ENCODE assay signal across 9 mouse cellular contexts in genomic region chr3:85299649-85300550, GRCm38 (mm10).
DNase-seq lines count a peak whose midpoint lies in the region; ATAC-seq and TF ChIP-seq lines count a peak whose summit lies in the region.
"Had no signal": no experiment of that assay in that cellular context is flagged by ENCODE, and none has a peak within 500 bp of the region (broad histone marks: within the 10 kb centered on the region; RNA-seq: fewer than 3 reads in every experiment).

No protein-coding gene starts in this region.

- no peak for TF ChIP-seq CTCF in stomach, postnatal 0 days (IDR thresholded peaks at IDR 0.05; ENCODE audit: low read depth)

- H3K36me3 ChIP-seq in embryonic facial prominence, embryonic 14.5 days (ENCODE audit: control insufficient read depth, insufficient read depth, low read length): no peaks in the 10 kb centered on the region
- no peaks in the 10 kb centered on the region for H3K36me3 ChIP-seq in stomach, postnatal 0 days (ENCODE audit: control insufficient read depth, insufficient read depth, low read length)

- H3K9ac ChIP-seq in embryonic facial prominence, embryonic 14.5 days (ENCODE audit: low read depth, low read length): no peak overlapping the region
- H3K9ac ChIP-seq in stomach, postnatal 0 days (ENCODE audit: low read length): no peak overlapping the region

- no peaks in the 10 kb centered on the region for H3K4me1 ChIP-seq in embryonic facial prominence, embryonic 14.5 days (ENCODE audit: control insufficient read depth, insufficient read depth, low read length)
- no peaks in the 10 kb centered on the region for H3K4me1 ChIP-seq in stomach, postnatal 0 days (replicated peaks; ENCODE audit: control insufficient read depth, insufficient read depth)

- H3K27me3 ChIP-seq in embryonic facial prominence, embryonic 14.5 days (replicated peaks; ENCODE audit: control insufficient read depth, insufficient read depth, low read length): no peaks in the 10 kb centered on the region
- no peaks in the 10 kb centered on the region for H3K27me3 ChIP-seq in stomach, postnatal 0 days (ENCODE audit: control insufficient read depth, insufficient read depth, low read length)

- H3K4me2 ChIP-seq in embryonic facial prominence, embryonic 14.5 days (ENCODE audit: low read depth, low read length): no peak overlapping the region
- no peak overlapping the region for H3K4me2 ChIP-seq in stomach, postnatal 0 days (replicated peaks; ENCODE audit: low read depth)

- no peak overlapping the region for H3K27ac ChIP-seq in embryonic facial prominence, embryonic 14.5 days (replicated peaks; ENCODE audit: low read depth, low read length)
- H3K27ac ChIP-seq in stomach, postnatal 0 days (replicated peaks): no peak overlapping the region

- H3K9me3 ChIP-seq in embryonic facial prominence, embryonic 14.5 days (ENCODE audit: control insufficient read depth, low read length): no peaks in the 10 kb centered on the region
- no peaks in the 10 kb centered on the region for H3K9me3 ChIP-seq in stomach, postnatal 0 days (ENCODE audit: control insufficient read depth, low read length)

- WGBS in embryonic facial prominence, embryonic 14.5 days: 53% methylated on average over 18 of the region's 18 CpGs
- WGBS in stomach, postnatal 0 days: 89% methylated on average over 18 of the region's 18 CpGs

- no peak overlapping the region for H3K4me3 ChIP-seq in embryonic facial prominence, embryonic 14.5 days (ENCODE audit: low read depth, low read length)
- H3K4me3 ChIP-seq in stomach, postnatal 0 days (ENCODE audit: low read depth, low read length): no peak overlapping the region

- peak; percentile 80 for ATAC-seq in embryonic facial prominence, embryonic 14.5 days (ENCODE audit: low read depth)
- no peak for ATAC-seq in stomach, postnatal 0 days (ENCODE audit: low FRiP score, low TSS enrichment)

- DNase-seq in right cerebral cortex, postnatal 14 days: peak; percentile 43
- DNase-seq in right cerebral cortex, postnatal 25 days: no peak
- DNase-seq in embryonic facial prominence, embryonic 14.5 days (ENCODE audit: low spot score): no peak
- DNase-seq in layer of hippocampus, postnatal 14 days (ENCODE audit: low spot score in 2 of 2): peak; percentile 77 to 82
- DNase-seq in stomach, postnatal 0 days (ENCODE audit: low spot score): peak; percentile 23
- DNase-seq in liver: no peak
- DNase-seq in gastrocnemius, adult 18-20 months (ENCODE audit: low spot score): no peak
- DNase-seq: kidney, adult 8-10 months; lung, adult 2 months had no signal

- no peak for TF ChIP-seq EP300 in stomach, postnatal 0 days (optimal IDR thresholded peaks at IDR 0.05)

Comparison
In these comparisons a context has a peak if more than half of its experiments do, and no peak if none do; other contexts are left out.
1. DNase-seq: peak in right cerebral cortex, postnatal 14 days (single experiment), layer of hippocampus, postnatal 14 days (2 of 2) and stomach, postnatal 0 days (single experiment); none in right cerebral cortex, postnatal 25 days (single experiment), embryonic facial prominence, embryonic 14.5 days (single experiment), liver (single experiment) and gastrocnemius, adult 18-20 months (single experiment).